Mouse (Mus musculus) limb, embryonic 13.5 days (tissue): Measurements from ENCODE around the gene Nr3c2. TPM values are rescaled to one million over a fixed set of nuclear protein-coding genes. Genes with fewer than 3 reads are reported as not detected.
A peak's percentile ranks its signal among the peaks of the same experiment; 100 is the strongest.

ENCODE experiments used
- ATAC-seq: fragments of 200-750 bp; cut with Nextera tagmentation; 2 replicates; pipeline ENCODE4 v1.8.0; 2017; ENCODE audit warnings: low read depth, moderate number of reproducible peaks, moderate TSS enrichment; ENCODE audit not compliant: low FRiP score
- H3K27ac ChIP-seq: fragments of 300-500 bp; sonication (generic); 2 replicates; pipeline ENCODE4 v1.5.1; 2015; ENCODE audit warnings: inconsistent platforms, mild to moderate bottlenecking, moderate library complexity
- H3K27me3 ChIP-seq: fragments of 300-500 bp; sonication (generic); 2 replicates; pipeline ENCODE4 v1.6.1; 2015; ENCODE audit warnings: mild to moderate bottlenecking, inconsistent platforms
- H3K36me3 ChIP-seq: fragments of 300-500 bp; sonication (generic); 2 replicates; pipeline ENCODE4 v1.6.1; 2015; ENCODE audit warnings: inconsistent platforms, mild to moderate bottlenecking, moderate library complexity
- H3K4me1 ChIP-seq: fragments of 300-500 bp; sonication (generic); 2 replicates; pipeline ENCODE4 v1.6.1; 2015; ENCODE audit warnings: inconsistent platforms
- H3K4me2 ChIP-seq: fragments of 300-500 bp; sonication (generic); replicated peaks from 2 replicates; pipeline ENCODE4 v1.6.1; 2015; ENCODE audit warnings: inconsistent platforms, mild to moderate bottlenecking, moderate library complexity
- H3K4me3 ChIP-seq: fragments of 300-500 bp; sonication (generic); 2 replicates; pipeline ENCODE4 v1.5.1; 2015; ENCODE audit warnings: moderate library complexity, mild to moderate bottlenecking, inconsistent platforms
- H3K9ac ChIP-seq: fragments of 300-500 bp; sonication (generic); 2 replicates; pipeline ENCODE4 v1.6.1; 2015; ENCODE audit warnings: mild to moderate bottlenecking, inconsistent platforms
- H3K9me3 ChIP-seq: fragments of 300-500 bp; sonication (generic); 2 replicates; pipeline ENCODE4 v1.6.1; 2016; ENCODE audit warnings: inconsistent platforms
- WGBS: fragments of 180-500 bp; shearing (Covaris S2); methylation state at CpG from one replicate; pipeline ENCODE4 v1.1.7; 2015; 5-methylcytosine and 5-hydroxymethylcytosine counted together
- polyA plus RNA-seq: library from polyadenylated mRNA; unstranded; fragments of >200 nt; fragmentation: Nextera tagmentation; extraction: Ambion mirVana; gene quantifications from 2 replicates; pipeline ENCODE4 v1.2.1, GENCODE M21; 2015

Nr3c2 gene
- polyA plus RNA-seq, 1 experiment from 2014 or later = 4.7 TPM

DNA sequence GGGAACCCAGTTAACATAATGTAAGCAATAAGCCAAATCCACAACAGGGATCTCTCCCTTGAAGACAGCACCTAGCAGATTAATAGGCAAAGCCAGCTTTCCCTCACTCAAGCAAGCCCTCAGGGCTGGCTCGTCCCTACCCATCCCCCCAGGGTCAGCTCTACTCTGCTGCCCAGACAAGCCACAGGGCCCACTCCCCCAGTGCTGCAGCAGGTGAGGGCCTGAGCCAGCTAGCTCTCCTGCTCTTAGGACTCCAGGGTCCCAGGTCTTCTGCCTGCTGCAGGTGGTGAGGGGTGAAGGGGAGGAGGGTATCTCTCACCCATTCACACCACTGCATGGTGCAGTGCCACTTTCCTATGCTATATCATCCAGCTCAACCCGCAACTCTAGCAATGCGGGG lies 246.0 kb downstream of the Nr3c2 start:
- Histone ChIP-seq H3K27ac (no peak overlapping the region), H3K27me3 (no peaks in the 10 kb centered on the region), H3K36me3 (no peaks in the 10 kb centered on the region), H3K9ac (no peak overlapping the region), H3K4me1 (no peaks in the 10 kb centered on the region), H3K9me3 (no peaks in the 10 kb centered on the region), H3K4me2 (no peak overlapping the region), H3K4me3 (no peak overlapping the region)
- 68% methylated on average over 3 of the region's 3 CpGs for WGBS
- no peak for ATAC-seq

GRCm38 (mm10) chr8:77154496-77154895 lies 255.3 kb downstream of the Nr3c2 start:
- Histone ChIP-seq H3K9ac (no peak overlapping the region), H3K4me3 (no peak overlapping the region), H3K36me3 (no peaks in the 10 kb centered on the region), H3K27me3 (no peaks in the 10 kb centered on the region), H3K9me3 (no peaks in the 10 kb centered on the region), H3K4me2 (no peak overlapping the region), H3K27ac (no peak overlapping the region), H3K4me1 (no peaks in the 10 kb centered on the region)
- ATAC-seq = no peak
- 46% methylated on average over 3 of the region's 3 CpGs for WGBS

DNA sequence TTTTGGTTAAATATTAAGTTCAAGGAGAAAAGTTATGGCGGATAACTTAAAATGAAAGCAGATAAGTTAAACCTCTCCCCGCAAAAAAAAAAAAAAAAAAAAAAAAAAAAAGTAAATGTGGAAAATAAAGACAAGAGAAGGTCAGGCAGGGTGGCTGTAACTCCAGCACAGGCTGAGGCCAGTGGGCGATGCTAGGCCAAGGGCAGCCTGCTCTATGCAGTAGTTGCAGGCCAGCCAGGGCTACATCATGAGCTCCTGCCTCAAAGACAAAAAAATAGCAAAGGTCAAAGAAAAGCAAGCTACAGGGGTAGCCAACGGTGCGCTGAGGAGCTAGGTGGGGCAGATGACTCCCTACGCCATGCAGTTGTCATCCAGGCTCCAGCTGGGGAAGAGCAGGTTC lies 270.1 kb downstream of the Nr3c2 start:
- WGBS = 93% methylated on average over 6 of the region's 6 CpGs
- Histone ChIP-seq H3K4me2 (no peak overlapping the region), H3K9ac (no peak overlapping the region), H3K4me1 (no peaks in the 10 kb centered on the region), H3K36me3 (no peaks in the 10 kb centered on the region), H3K4me3 (no peak overlapping the region), H3K27ac (no peak overlapping the region), H3K9me3 (peaks cover 5% of the 10 kb centered on the region; the same call in 1 of the 2 replicates), H3K27me3 (no peaks in the 10 kb centered on the region)
- no peak for ATAC-seq

DNA sequence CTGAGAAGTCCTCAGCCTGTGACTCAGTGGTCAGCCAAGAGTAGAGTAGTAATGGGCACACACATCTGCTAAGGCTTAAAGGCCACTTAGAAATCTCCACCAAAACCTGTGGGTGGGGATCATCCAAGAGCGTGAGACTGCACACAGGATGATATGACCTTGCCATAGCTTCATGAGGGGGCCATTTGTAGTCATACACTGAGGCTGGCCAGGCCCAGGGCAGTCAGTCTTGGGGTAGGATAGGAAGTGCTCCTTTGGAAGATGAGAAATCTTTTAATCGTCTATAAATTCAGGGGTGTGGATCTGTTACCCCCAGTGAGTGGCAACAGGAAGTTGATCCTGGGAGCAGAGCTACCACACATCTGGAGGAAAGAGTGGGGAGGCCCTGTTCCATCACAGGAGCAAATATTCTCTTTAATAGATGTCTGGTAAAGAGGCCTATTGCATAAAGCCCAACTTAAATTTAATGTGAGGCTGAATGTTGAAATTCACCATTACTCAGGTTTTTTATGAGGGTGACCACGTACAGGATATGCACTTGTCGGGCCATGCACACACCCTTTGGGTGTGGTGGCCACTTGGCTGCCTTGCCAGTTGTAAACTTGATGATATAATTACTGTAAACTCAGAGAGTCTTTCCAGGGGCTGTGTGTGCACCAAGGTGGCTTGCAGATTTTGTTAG lies 270.7 kb downstream of the Nr3c2 start:
- no peak overlapping the region for H3K9ac ChIP-seq
- no peaks in the 10 kb centered on the region for H3K4me1 ChIP-seq
- no peak overlapping the region for H3K4me3 ChIP-seq
- WGBS = 62% methylated on average over 4 of the region's 4 CpGs
- H3K27ac ChIP-seq = no peak overlapping the region
- H3K36me3 ChIP-seq = no peaks in the 10 kb centered on the region
- H3K4me2 ChIP-seq = no peak overlapping the region
- H3K9me3 ChIP-seq = peaks cover 5% of the 10 kb centered on the region; the same call in 1 of the 2 replicates
- ATAC-seq = no peak; the same call in 1 of the 2 replicates
- H3K27me3 ChIP-seq = no peaks in the 10 kb centered on the region

GRCm38 (mm10) chr8:77170439-77170759 lies 271.2 kb downstream of the Nr3c2 start:
- H3K4me3 ChIP-seq = no peak overlapping the region
- H3K4me2 ChIP-seq = no peak overlapping the region
- H3K4me1 ChIP-seq = no peaks in the 10 kb centered on the region
- no peak for ATAC-seq
- H3K27ac ChIP-seq = no peak overlapping the region
- H3K9ac ChIP-seq = no peak overlapping the region
- H3K9me3 ChIP-seq = peaks cover 5% of the 10 kb centered on the region; the same call in 1 of the 2 replicates
- no peaks in the 10 kb centered on the region for H3K27me3 ChIP-seq
- WGBS = 84% methylated on average over 4 of the region's 4 CpGs
- H3K36me3 ChIP-seq = no peaks in the 10 kb centered on the region

GRCm38 (mm10) chr8:77173075-77173657 lies 273.9 kb downstream of the Nr3c2 start:
- Histone ChIP-seq H3K4me2 (no peak overlapping the region), H3K27ac (no peak overlapping the region), H3K4me3 (no peak overlapping the region), H3K36me3 (no peaks in the 10 kb centered on the region), H3K9me3 (peaks cover 2% of the 10 kb centered on the region; the same call in 1 of the 2 replicates), H3K4me1 (no peaks in the 10 kb centered on the region), H3K9ac (no peak overlapping the region), H3K27me3 (no peaks in the 10 kb centered on the region)
- WGBS = 63% methylated on average over 12 of the region's 12 CpGs
- ATAC-seq = no peak

DNA sequence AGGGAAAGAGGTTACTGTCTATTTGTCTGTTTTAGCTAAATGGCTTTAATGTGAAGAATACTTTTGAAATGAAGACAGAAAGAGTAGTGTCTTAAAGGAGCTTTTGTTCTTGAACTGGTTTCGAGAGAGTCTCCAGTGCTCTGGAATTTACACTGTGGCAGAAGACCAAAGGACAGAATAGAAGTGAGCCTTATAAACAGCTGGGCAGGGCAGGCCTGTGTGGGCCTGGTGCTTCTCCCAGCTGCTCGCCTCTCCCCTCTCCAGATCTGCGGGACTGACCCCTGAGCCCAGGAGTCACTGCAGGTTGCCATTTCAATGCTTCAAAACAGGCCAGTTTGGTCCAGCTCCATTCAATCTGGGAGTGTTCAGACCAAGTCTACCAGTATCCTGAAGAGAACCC lies 274.5 kb downstream of the Nr3c2 start:
- peak; percentile 44; the same call in 1 of the 2 replicates for ATAC-seq

DNA sequence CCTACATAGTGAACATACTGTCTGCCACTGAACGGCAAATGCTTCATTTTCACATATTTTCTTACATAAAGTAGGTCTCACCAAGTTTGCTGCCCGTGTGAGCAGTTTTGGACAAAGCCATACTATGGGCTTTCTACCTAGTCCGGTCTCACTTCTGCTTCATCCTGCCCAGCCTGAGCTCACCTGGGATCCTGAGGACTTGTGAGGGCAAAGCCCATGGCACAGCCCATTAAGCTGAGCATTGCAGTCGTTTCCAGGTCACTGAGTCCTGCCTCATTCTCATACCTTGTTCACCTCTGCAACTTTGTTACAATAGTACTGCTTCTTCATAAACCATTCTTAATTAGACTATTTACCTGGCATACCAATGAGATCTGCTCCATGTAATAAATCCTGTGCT lies 276.2 kb downstream of the Nr3c2 start:
- Histone ChIP-seq H3K27ac (no peak overlapping the region), H3K9me3 (no peaks in the 10 kb centered on the region), H3K9ac (no peak overlapping the region), H3K36me3 (no peaks in the 10 kb centered on the region), H3K4me1 (no peaks in the 10 kb centered on the region), H3K4me2 (no peak overlapping the region), H3K27me3 (no peaks in the 10 kb centered on the region), H3K4me3 (no peak overlapping the region)
- 84% methylated on average over 4 of the region's 4 CpGs for WGBS
- no peak for ATAC-seq

More for the DNA sequence above, 274.5 kb downstream of the Nr3c2 start:
- H3K4me2 ChIP-seq = no peak overlapping the region
- no peaks in the 10 kb centered on the region for H3K27me3 ChIP-seq
- WGBS = 37% methylated on average over 3 of the region's 3 CpGs
- H3K36me3 ChIP-seq = no peaks in the 10 kb centered on the region
- H3K4me3 ChIP-seq = no peak overlapping the region
- no peak overlapping the region for H3K27ac ChIP-seq
- no peaks in the 10 kb centered on the region for H3K9me3 ChIP-seq
- H3K9ac ChIP-seq = no peak overlapping the region
- H3K4me1 ChIP-seq = no peaks in the 10 kb centered on the region

DNA sequence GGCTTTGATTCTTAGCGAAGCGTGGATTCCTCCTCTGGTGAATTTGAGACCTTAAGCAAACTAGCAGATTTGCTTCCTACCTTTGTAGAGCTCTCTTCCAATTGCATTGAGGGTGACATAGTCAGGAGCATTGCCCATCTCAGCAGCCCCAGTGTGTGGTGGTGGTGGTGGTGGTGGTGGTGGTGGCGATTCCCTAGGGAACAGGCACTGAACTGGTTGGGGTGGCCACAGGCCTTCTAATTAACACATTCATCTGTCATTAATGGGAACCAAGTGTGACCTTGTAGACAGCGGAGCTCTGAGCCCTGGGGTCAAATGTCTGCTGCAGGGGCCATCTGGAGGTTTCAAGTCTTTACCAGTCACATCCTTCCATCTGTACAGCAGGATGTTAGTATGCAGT lies 277.1 kb downstream of the Nr3c2 start:
- no peaks in the 10 kb centered on the region for H3K36me3 ChIP-seq
- 65% methylated on average over 4 of the region's 4 CpGs for WGBS
- H3K4me3 ChIP-seq = no peak overlapping the region
- ATAC-seq = no peak
- no peak overlapping the region for H3K4me2 ChIP-seq
- H3K4me1 ChIP-seq = no peaks in the 10 kb centered on the region
- no peaks in the 10 kb centered on the region for H3K27me3 ChIP-seq
- no peak overlapping the region for H3K9ac ChIP-seq
- no peak overlapping the region for H3K27ac ChIP-seq
- H3K9me3 ChIP-seq = no peaks in the 10 kb centered on the region

DNA sequence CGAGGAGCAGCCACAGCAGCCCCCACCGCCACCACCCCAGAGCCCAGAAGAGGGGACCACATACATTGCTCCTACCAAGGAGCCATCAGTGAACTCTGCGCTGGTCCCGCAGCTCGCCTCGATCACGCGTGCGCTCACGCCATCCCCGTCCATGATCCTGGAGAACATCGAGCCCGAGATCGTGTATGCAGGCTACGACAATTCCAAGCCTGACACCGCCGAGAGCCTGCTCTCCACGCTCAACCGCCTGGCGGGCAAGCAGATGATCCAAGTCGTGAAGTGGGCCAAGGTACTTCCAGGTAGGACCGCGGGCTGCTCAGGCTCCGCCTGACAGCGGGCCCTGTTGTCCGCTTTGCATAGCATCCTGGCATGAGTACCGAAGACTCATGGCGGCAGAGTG lies 286.6 kb downstream of the Nr3c2 start:
- no peaks in the 10 kb centered on the region for H3K27me3 ChIP-seq
- H3K36me3 ChIP-seq = no peaks in the 10 kb centered on the region
- ATAC-seq = no peak
- peaks cover 19% of the 10 kb centered on the region for H3K4me1 ChIP-seq
- H3K9me3 ChIP-seq = no peaks in the 10 kb centered on the region
- H3K4me3 ChIP-seq = no peak overlapping the region
- H3K27ac ChIP-seq = no peak overlapping the region
- H3K9ac ChIP-seq = no peak overlapping the region
- H3K4me2 ChIP-seq = no peak overlapping the region
- 95% methylated on average over 28 of the region's 28 CpGs for WGBS

GRCm38 (mm10) chr8:77186914-77187536 lies 287.8 kb downstream of the Nr3c2 start:
- no peaks in the 10 kb centered on the region for H3K36me3 ChIP-seq
- H3K4me1 ChIP-seq = peaks cover 19% of the 10 kb centered on the region
- no peak overlapping the region for H3K4me2 ChIP-seq
- ATAC-seq = no peak
- WGBS = 68% methylated on average over 9 of the region's 9 CpGs
- H3K9me3 ChIP-seq = no peaks in the 10 kb centered on the region
- no peak overlapping the region for H3K27ac ChIP-seq
- no peaks in the 10 kb centered on the region for H3K27me3 ChIP-seq
- H3K4me3 ChIP-seq = no peak overlapping the region
- H3K9ac ChIP-seq = no peak overlapping the region

- no peak overlapping the region for H3K9ac ChIP-seq
Measured at GRCm38 (mm10) chr8:77187748-77188147, 288.5 kb downstream of the Nr3c2 start.

More at GRCm38 (mm10) chr8:77187748-77188147, 288.5 kb downstream of the Nr3c2 start:
- Histone ChIP-seq H3K4me1 (peaks cover 19% of the 10 kb centered on the region), H3K27me3 (no peaks in the 10 kb centered on the region), H3K9me3 (peaks cover under 1% of the 10 kb centered on the region; the same call in 1 of the 2 replicates), H3K36me3 (no peaks in the 10 kb centered on the region), H3K4me3 (no peak overlapping the region), H3K27ac (no peak overlapping the region), H3K4me2 (peak overlapping the region; percentile 14; the same call in 1 of the 2 replicates)
- 43% methylated on average over 9 of the region's 9 CpGs for WGBS
- ATAC-seq = no peak
